Mouse (Mus musculus) 3134 (cell line): ENCODE results near the gene Qtrt2.

Experiments used
- DNase-seq: peaks from one replicate; pipeline ENCODE4 v3.0.0-alpha.2; 2011; ENCODE audit warnings: low spot score; ENCODE audit not compliant: insufficient read length; ENCODE audit errors: extremely low read depth

Qtrt2 gene

DNA sequence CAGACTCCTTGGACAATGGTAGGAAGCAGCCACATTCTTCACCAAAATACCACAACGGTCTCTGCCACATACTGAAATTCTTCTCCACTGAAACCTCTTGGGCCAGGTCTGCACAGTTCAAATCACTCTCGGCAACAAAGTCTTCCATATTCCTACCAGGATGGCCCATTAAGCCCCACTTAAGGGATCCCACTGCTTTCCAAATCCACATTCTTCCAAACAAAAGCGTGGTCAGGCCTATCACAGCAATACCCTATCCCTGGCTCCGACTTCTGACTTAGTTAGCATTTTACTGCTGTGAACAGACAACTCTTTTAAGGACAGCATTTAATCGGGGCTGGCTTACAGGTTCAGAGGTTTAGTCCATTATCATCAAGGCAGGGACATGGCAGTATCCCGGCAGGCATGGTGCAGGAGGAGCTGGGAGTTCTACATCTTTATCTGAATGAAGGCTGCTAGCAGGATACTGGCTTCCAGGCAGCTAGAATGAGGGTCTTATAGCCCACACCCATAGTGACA, at the start of gene Qtrt2:
Gene Qtrt2 (minus strand): TSS at position 469 of the 519 bp plus-strand sequence.
- no peak for DNase-seq

DNA sequence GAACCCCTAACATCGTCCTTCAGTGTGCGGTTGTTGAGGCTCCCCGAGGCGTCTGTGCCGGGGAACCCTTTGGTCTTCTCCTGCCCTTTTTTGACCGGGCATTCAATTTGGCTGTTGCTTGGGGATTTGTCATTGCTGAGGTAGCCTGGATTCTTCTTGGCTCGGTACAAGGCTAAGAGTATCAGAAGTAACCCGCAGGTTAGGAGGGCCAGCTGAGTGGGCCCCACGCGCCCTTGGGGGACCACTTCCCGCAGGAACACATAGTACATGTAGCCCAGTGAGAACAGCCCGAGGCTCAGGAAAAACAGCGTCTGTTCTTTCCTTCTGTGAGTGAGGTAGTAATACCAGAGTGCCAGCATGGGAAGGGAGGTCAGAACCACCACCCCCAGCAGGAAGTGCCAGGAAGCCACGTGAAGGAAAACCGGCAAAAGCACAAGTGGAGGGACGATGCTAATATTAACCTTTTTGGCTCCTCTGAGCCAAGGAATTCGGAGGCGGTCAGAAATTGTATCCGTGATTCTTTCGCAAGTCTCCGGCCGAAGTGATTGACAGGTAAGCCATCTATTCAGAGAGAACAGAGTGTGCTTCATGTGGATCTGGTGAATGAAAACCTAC, 47.1 kb upstream of the Qtrt2 start:
- DNase-seq: no peak

DNA sequence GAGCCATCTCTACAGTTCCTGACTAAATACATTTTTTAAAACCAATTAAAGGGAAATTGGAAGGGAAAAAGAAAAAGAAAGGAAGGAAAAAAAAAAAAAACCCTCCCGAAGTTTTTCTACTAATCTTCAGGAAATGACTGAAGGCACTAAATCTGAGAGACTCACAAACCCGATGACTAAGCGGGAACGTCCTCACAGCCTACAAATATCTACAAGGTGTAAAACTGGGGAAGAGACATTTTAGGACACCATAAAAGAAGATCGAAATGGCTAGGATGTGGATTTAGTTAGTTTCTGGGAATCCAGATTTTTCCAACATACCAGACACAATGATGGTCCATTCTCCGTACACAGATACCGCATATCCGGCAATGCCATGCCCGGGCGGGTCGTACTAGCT, 46.5 kb upstream of the Qtrt2 start:
- DNase-seq: no peak

DNA sequence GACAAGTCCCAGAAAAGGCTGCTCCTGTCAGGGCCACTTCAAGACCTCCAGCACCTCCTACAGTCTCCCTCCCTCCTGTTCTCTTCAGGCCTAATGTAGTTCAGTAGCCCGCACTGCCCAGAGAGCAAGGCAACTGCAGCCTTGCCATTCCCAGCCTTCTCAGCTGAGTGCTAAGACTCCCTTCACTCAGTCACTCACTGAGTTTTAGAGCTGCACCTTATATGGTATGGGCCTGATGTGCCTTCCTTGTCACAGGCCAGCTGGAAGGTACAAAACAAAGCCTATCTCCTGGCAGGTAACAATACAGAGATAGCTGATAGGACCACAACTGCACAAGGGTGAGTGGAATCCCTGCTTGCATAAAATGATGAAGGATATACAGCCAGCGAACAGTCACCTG, 45.8 kb upstream of the Qtrt2 start:
- DNase-seq: no peak

DNA sequence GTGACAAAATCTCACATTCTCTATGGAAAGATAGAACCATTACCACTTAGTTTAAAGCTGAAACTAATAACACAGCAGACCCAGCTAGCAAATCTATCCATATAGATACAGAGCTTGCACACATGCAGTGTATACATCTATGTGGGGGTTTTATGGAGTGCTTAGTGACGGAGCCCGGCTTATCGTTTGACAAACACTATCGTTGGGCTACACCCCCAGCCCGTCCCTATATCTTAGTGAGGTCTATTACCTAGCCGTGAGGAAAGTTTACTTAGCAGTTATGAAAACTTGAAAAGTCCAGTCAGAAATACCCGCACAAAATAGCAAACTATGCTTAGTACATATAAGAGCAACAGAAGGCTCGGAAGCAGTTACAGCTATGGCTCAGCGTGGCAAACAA, 45.1 kb upstream of the Qtrt2 start:
- DNase-seq: no peak

DNA sequence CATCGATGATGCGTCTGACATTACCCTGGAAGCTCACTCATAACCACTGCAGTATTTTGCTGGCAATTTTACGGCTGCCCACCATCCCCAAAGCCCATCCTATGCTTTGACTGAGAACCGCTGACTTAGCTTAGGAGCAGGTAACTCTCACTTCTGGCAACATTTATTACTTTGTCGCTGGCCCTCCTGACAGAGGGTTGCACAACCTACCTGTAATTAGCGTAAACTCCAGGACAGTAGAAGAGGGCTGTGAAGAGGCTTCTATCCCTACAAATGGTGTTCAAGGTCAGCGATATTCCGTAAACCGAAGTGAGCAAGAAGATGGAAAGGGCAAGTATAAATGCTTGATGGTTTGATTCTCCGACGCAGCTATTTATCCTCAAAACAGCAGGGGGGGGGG, 44.6 kb upstream of the Qtrt2 start:
- DNase-seq: no peak

DNA sequence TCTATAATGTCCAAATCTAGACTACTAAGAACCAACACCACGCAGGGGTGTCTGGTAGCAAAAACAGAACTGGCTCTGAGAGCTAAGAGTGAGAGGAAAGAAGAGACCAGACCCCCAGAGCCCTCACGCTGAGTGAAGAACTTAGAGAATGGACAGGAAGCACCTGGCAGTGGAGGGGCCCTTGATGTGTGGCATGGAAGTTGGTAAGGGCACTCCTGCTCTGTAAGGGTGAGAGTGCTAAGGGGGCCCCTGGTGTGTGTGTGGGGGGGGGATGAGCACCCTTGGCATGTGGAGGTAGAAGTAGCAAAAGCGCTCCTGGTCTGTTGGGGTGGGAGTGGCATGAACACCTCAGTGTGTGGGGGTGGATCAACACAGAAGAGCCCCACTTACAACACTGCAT, 43.8 kb upstream of the Qtrt2 start:
- DNase-seq: no peak

DNA sequence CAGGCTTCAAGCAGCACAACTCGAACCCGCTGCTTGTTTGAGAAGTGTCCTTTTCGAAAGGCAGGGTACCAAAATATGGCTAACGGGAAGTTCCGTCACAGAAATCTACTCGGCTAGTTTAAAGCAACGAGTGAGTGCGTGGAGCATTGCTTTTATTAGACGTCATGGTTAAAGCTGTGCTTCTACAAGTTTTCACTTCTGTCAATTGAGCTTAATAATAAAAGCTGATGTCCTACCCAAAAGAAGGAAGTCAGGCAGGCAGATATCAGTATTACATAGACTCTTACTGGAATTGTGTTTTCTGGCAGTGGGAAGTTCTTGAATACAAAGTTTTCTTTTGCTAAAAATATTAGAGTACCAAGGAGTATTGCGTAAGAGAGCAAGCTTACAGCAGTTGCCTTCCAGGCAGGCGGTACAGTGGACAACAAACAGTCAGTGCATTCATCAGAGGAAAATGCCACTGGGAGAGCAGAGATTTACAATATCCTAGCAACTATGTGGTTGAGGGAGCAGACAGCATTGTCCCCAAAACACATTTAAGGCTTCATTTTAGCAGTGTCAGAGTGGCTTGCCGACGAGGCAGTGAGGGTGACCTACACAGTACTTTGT, 39.3 kb upstream of the Qtrt2 start:
- DNase-seq: no peak

DNA sequence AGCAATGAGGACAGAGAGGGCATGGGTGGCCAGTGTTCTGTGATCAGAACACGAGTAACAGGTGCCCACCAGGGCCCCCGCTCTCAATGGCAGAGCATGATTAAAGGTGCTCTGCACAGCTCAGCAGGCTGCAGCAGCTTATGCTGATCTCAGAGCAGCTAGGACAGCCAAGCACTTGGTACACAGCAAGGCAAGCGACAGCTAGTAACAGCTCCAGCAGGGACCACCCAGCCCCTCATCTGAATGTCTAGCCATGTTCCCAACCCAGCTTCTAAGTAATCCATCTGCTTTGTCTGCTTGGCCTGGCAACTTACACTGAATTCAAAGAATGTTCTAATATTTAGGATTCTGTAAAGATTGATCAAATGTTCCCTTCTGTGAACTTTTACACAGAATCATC, 37.2 kb upstream of the Qtrt2 start:
- DNase-seq: no peak

DNA sequence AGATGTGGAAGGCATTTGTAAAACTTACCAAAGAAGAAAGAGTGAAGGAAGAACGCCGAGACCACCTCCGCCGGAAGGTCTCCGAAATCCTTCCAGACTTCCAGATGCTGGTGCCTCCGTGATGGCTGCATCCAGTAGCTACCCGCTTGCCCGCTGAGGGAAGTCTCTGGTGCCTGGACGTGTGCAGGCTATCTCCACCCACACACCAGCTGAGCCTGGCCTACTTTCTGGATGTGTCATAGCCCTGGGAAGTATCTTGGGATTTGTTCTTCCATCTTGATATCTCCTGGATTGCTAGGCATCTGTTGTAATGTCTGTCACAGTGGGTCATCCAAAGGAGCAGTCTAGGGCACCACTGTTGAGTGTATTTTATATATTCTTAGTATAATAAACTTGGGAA, 36.7 kb upstream of the Qtrt2 start:
- DNase-seq: no peak

DNA sequence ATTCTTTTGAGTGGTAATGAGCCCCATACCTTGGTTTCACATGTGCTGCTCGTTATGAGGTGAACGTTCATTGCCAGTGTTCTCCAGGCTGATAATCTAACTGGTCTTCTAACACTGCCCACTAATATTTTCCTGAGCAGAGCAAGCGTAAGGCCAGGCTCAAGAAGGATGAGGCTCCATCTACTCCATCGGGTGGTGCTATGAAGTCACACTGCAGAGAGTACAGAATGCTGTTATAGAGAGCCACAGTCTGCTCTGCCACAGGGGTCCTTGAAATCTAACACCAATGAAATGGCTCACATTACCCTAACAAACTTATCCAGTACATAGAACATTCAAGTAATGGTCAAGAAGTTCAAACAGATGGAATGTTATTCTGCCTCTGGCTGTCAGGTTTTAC, 31.4 kb upstream of the Qtrt2 start:
- DNase-seq: no peak

DNA sequence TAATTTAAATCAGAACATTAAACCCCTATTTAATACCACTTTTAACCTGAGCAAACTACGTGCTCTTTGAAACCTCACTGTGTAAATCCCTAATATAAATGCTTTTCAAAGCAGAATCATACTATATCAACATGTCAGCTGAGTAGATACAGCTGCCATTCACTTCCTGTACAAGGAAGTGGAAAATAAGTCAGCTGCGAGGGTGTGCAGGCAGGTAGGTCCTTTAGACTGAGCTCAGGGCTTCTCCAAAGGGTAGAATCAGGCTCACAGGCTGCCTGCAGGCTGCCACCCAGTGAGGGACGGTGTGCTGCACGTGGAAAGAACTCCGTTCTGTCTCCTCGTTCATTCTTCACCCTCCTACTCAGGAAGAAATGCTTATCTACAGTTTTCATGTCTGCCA, 28.3 kb upstream of the Qtrt2 start:
- no peak for DNase-seq

DNA sequence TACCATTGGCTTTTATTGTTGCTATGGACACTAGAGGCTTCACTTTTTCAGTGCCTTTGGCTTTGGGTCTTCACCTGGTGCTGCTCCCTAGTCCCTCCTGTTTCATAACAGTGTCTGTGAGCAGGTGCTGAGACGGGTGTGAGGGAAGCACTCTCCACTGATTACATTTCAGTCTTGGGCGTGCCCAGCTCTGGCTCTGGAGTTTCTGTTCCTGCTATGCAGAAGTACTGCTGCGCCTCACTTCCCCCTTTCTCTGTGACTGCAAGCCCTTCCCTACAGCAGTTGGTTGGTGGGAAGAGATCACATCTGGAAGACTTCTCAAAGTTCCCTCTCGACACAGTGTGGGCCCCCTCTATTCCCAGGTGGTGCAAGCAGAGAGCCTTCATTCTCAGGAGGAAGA, 25.0 kb upstream of the Qtrt2 start:
- DNase-seq: no peak

DNA sequence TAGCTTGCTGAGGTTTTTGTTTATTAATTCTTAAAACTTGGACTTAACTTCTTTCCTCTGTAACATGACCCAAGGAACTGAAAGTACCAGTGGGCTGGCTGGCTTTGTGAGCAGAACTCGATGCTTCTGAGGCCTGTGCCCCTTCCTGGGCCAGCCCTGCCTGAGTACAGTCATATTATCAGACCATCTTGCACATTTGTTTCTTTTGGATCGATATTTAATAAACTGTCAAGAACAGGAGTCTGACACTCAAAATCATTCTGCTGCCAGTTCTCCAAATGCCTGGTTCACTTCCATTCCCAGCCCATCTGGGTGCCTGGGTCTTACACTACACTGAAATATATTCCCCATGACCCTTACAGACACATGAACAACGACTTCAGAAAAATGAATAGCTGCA, 19.3 kb upstream of the Qtrt2 start:
- DNase-seq: no peak

DNA sequence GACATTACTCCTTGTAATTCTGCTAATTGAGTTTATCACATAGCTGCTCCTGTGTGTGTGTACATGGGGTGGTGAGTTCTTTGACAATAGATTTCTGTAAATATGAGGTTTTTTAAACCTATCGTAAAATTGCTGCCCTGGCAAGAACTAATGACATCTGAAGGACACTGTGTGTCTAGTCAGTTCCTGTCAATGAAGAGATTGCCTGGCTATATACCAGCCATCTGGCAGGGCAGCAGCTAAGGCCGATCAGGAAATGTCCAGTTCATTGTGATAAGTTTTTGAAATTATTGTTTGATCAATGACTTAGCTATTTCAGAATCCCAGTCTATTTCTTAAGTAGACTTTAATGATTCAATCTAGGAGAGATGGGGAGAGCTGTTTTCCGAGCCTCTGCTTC, 18.7 kb upstream of the Qtrt2 start:
- no peak for DNase-seq

DNA sequence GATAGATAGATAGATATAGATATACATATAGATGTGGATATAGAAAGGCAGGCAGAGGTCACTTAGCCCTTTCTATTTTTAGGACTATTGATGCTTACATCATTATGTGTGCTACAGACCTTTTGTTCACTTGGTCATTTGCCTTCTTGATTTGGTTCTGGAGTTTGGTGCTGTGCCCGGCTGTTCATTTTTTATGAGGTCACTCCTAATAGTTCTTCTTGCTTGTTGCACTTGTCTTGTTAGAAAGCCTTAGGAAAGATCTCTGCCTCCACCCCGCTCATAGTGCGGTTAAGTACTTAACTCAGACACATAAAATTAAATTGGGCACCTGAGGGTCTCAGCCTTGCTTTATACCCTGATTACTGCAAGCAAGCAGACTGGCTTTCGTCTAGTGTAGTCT, 14.2 kb upstream of the Qtrt2 start:
- DNase-seq: no peak

DNA sequence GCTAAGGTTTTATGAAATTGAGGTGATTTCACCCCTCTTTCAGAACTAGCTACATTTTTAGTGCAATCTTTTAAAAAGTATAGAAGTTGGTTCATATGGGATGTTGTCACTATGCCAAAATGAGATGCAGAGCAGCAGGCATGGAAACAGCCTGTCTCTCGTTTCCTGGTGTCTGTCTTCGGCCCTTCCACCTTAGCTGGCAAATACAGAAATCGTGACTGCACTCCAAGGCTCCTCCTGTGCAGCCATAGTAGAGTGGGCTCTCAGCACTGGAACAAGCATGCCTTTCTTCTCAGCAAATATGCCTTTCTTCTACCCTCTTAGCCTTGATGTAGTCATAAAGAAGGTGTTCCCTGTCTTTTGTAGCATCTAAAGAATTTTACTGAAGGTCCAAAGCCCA, 9.3 kb upstream of the Qtrt2 start:
- DNase-seq: no peak

DNA sequence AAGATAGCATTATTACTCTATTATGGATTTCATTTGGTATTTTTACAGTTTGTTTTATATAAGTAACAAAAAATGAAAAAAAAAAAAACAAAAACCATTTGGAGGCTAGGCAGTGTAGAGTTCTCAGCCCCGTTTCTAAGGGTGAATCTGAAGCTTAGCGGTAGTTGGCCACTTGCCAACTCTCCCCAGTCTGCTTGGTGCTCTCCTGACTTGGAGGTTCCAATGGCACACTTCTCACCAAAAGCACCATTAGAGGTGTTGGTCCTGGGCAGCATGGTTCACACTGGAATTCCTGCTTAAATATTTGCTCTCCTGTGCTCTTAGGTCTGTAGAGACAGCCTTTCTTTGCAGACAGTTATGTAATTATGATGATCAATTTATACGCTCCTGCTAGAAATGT, 8.8 kb upstream of the Qtrt2 start:
- no peak for DNase-seq

DNA sequence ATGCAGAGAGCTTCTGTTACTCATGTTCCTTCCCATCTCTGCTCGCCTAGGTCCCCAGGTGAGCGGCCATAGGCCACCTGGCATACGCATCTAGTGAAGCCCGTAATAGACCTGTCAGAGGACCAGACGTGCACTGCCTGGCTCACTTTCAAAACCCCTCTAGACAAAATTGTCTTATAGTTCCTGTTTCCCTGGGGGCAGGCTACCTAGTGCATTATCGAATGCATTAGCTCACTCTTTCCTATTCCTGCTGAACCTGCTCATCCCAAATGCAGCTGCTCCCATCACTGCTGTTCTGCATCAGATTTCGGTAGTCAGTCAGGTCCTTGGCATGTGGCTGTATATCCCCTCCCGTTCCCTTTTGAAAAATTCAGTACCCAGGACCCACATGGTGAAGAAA, 8.2 kb upstream of the Qtrt2 start:
- no peak for DNase-seq

DNA sequence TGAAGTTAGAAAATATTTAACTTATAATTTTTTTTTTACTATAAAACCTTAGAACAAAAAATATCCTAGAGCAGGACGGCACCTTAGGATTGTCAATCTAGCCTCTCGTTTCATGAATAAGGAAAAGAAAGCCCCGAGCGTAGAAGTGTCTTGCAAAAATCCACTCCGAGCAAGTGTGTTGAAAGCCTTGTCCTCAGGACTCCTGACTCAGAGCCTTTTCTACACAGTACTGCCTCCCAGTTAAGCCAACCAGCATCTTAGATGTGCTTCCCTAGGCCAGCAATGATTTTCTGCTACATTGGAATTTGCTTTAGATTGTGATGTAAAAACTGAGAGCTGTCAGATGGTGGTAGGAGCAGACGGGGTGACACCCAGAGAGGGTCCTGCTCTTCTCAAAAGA, 6.4 kb upstream of the Qtrt2 start:
- DNase-seq: no peak

DNA sequence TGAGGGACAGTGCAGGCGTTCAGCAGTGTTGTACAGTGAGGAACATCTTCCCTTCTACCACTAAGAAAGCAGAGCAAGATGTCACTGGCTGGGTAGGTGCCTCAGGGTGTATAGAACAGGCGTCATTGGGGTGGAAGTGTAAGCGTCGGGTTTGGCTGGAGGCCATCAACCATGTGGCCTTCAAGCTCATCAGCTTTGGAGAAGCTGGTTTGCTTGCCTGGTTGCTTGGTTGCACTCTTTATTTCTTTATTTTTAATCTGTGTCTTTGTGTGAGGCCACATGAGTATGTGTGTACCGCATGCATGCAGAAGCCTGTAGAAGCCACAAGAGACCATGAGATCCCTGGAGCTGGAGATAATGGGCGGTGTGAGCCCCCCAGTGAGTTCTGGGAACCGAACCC, 5.7 kb upstream of the Qtrt2 start:
- no peak for DNase-seq

DNA sequence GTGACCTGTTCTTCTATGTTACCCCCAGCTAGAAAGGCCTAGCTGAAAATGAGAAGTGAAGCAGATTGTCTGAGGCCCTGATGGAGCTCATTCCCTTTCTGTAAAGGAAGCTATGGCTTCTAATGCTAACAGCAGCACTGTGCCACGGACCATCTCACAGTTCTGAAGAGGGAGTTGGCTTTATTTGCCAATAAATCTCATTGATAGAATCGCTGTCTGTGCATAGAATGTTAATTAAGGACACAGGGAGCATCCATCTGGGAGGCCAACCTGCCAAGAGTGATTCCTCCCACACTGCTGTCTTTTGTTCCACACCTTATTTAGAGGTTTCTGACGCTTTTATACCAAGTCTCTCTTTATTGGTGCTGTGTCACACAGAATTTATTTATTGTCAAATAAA, 4.9 kb upstream of the Qtrt2 start:
- DNase-seq: no peak

DNA sequence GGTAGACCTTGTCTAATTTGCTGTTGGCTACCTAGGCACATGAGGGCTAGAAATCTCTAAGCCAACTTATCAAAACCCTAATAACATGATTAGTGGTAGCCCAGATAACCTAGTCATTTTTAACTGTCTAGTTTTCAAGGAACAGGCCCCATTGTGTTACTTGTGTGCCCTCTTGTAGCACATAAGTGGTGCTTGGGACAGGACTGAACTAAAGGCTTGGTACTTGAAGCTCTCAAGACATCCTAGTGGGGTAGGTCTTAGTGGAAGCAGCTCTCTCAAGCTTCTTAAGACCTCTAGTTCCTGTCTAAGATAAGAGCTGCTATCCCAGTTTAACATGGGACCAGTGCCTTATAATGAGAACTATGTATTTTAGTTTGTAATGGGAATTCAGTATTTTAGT, 4.0 kb upstream of the Qtrt2 start:
- DNase-seq: no peak
